Mouse (Mus musculus) midbrain, embryonic 15.5 days (tissue): ENCODE measurements around the gene Rab11fip3. TPM values are rescaled to one million over a fixed set of nuclear protein-coding genes. Genes with fewer than 3 reads are reported as not detected.
"Not testable (repeated sequence)": the region's sequence is repeated elsewhere in the genome, so short reads cannot be mapped to it uniquely, and the experiment has no call there.

ENCODE experiments used
- ATAC-seq: fragments of 200-750 bp; cut with Nextera tagmentation; replicated peaks from 2 replicates; pipeline ENCODE4 v1.8.0; 2017; ENCODE audit warnings: moderate TSS enrichment
- H3K27ac ChIP-seq: fragments of 300-500 bp; sonication (generic); 2 replicates; pipeline ENCODE4 v1.5.1; 2015; ENCODE audit warnings: mild to moderate bottlenecking, inconsistent platforms
- H3K27me3 ChIP-seq: fragments of 300-500 bp; sonication (generic); replicated peaks from 2 replicates; pipeline ENCODE4 v1.6.1; 2015; ENCODE audit warnings: inconsistent platforms
- H3K36me3 ChIP-seq: fragments of 300-500 bp; sonication (generic); replicated peaks from 2 replicates; pipeline ENCODE4 v1.6.1; 2015; ENCODE audit warnings: inconsistent platforms
- H3K4me1 ChIP-seq: fragments of 300-500 bp; sonication (generic); 2 replicates; pipeline ENCODE4 v1.6.1; 2015; ENCODE audit warnings: inconsistent platforms
- H3K4me2 ChIP-seq: fragments of 300-500 bp; sonication (generic); 2 replicates; pipeline ENCODE4 v1.6.1; 2015; ENCODE audit warnings: inconsistent platforms, mild to moderate bottlenecking, moderate library complexity
- H3K4me3 ChIP-seq: fragments of 300-500 bp; sonication (generic); 2 replicates; pipeline ENCODE4 v1.5.1; 2015; ENCODE audit warnings: mild to moderate bottlenecking, inconsistent platforms
- H3K9ac ChIP-seq: fragments of 300-500 bp; sonication (generic); 2 replicates; pipeline ENCODE4 v1.6.1; 2015; ENCODE audit warnings: mild to moderate bottlenecking, inconsistent platforms
- H3K9me3 ChIP-seq: fragments of 300-500 bp; sonication (generic); 2 replicates; pipeline ENCODE4 v1.6.1; 2016; ENCODE audit warnings: inconsistent platforms
- WGBS: fragments of 180-500 bp; shearing (Covaris S2); methylation state at CpG from one replicate; pipeline ENCODE4 v1.1.7; 2015; ENCODE audit warnings: mixed read lengths; 5-methylcytosine and 5-hydroxymethylcytosine counted together
- polyA plus RNA-seq: library from polyadenylated mRNA; unstranded; fragments of >200 nt; fragmentation: Nextera tagmentation; extraction: Ambion mirVana; gene quantifications from 2 replicates; pipeline ENCODE4 v1.2.1, GENCODE M21; 2015

Rab11fip3 gene
- polyA plus RNA-seq, 1 experiment from 2014 or later = 32.6 TPM

- Histone ChIP-seq H3K4me2 (no peak overlapping the region), H3K4me1 (peaks cover 34% of the 10 kb centered on the region; the same call in 1 of the 2 replicates), H3K36me3 (no peaks in the 10 kb centered on the region), H3K9ac (no peak overlapping the region), H3K9me3 (no peaks in the 10 kb centered on the region), H3K27ac (0 out of 2 replicates have a peak overlapping the region, but pooled peaks have one; percentile 26), H3K27me3 (no peaks in the 10 kb centered on the region), H3K4me3 (no peak overlapping the region)
- 61% methylated on average over 10 of the region's 10 CpGs for WGBS
- no peak for ATAC-seq
These were observed 22.9 kb downstream of the Rab11fip3 start for GRCm38 (mm10) chr17:26046253-26046997.

- Histone ChIP-seq H3K9me3 (no peaks in the 10 kb centered on the region), H3K4me2 (no peak overlapping the region), H3K9ac (no peak overlapping the region), H3K4me1 (peaks cover 39% of the 10 kb centered on the region; the same call in 1 of the 2 replicates), H3K27me3 (no peaks in the 10 kb centered on the region), H3K36me3 (no peaks in the 10 kb centered on the region), H3K4me3 (no peak overlapping the region), H3K27ac (peak overlapping the region; percentile 26; the same call in 1 of the 2 replicates)
- WGBS = 43% methylated on average over 4 of the region's 4 CpGs
- no peak for ATAC-seq
These were observed 24.1 kb downstream of the Rab11fip3 start for GRCm38 (mm10) chr17:26045285-26045684.

GRCm38 (mm10) chr17:26043249-26043636, 26.1 kb downstream of the Rab11fip3 start:
- Histone ChIP-seq H3K4me2 (no peak overlapping the region), H3K4me3 (no peak overlapping the region), H3K9ac (no peak overlapping the region), H3K36me3 (no peaks in the 10 kb centered on the region), H3K27me3 (no peaks in the 10 kb centered on the region), H3K27ac (peak overlapping the region; percentile 78), H3K4me1 (peaks cover 39% of the 10 kb centered on the region; the same call in 1 of the 2 replicates), H3K9me3 (no peaks in the 10 kb centered on the region)
- WGBS = 50% methylated on average over 5 of the region's 5 CpGs
- peak; percentile 70 for ATAC-seq

GRCm38 (mm10) chr17:26042599-26043248, 26.6 kb downstream of the Rab11fip3 start:
- no peaks in the 10 kb centered on the region for H3K36me3 ChIP-seq
- no peak overlapping the region for H3K4me2 ChIP-seq
- no peak overlapping the region for H3K4me3 ChIP-seq
- H3K9me3 ChIP-seq = no peaks in the 10 kb centered on the region
- 64% methylated on average over 13 of the region's 13 CpGs for WGBS
- H3K27me3 ChIP-seq = no peaks in the 10 kb centered on the region
- H3K4me1 ChIP-seq = peaks cover 39% of the 10 kb centered on the region; the same call in 1 of the 2 replicates
- no peak overlapping the region for H3K9ac ChIP-seq
- peak; percentile 48; the same call in 1 of the 2 replicates for ATAC-seq
- H3K27ac ChIP-seq = peak overlapping the region; percentile 78

GRCm38 (mm10) chr17:26041111-26041802, 28.1 kb downstream of the Rab11fip3 start:
- 53% methylated on average over 9 of the region's 9 CpGs for WGBS
- Histone ChIP-seq H3K4me3 (no peak overlapping the region), H3K4me2 (no peak overlapping the region), H3K4me1 (peaks cover 31% of the 10 kb centered on the region; the same call in 1 of the 2 replicates), H3K27ac (no peak overlapping the region), H3K27me3 (no peaks in the 10 kb centered on the region), H3K9me3 (no peaks in the 10 kb centered on the region), H3K36me3 (no peaks in the 10 kb centered on the region), H3K9ac (no peak overlapping the region)
- no peak for ATAC-seq

- WGBS = 84% methylated on average over 8 of the region's 8 CpGs
- not testable (repeated sequence) for H3K36me3 ChIP-seq, H3K4me2 ChIP-seq, H3K27ac ChIP-seq, H3K4me3 ChIP-seq, H3K27me3 ChIP-seq, ATAC-seq, H3K9ac ChIP-seq, H3K9me3 ChIP-seq
- H3K4me1 ChIP-seq = peaks cover 29% of the 10 kb centered on the region; the same call in 1 of the 2 replicates
These were observed 28.6 kb downstream of the Rab11fip3 start for GRCm38 (mm10) chr17:26040711-26041110.

- no peak overlapping the region for H3K4me3 ChIP-seq
- H3K27ac ChIP-seq = no peak overlapping the region
- 89% methylated on average over 6 of the region's 6 CpGs for WGBS
These were observed 37.3 kb downstream of the Rab11fip3 start for GRCm38 (mm10) chr17:26032037-26032436.

GRCm38 (mm10) chr17:26031583-26031982, 37.8 kb downstream of the Rab11fip3 start:
- Histone ChIP-seq H3K27me3 (no peaks in the 10 kb centered on the region), H3K9ac (no peak overlapping the region), H3K27ac (no peak overlapping the region), H3K4me3 (no peak overlapping the region), H3K36me3 (peaks cover 5% of the 10 kb centered on the region), H3K9me3 (no peaks in the 10 kb centered on the region), H3K4me1 (no peaks in the 10 kb centered on the region), H3K4me2 (no peak overlapping the region)
- no peak for ATAC-seq
- WGBS = 91% methylated on average over 5 of the region's 5 CpGs

More at GRCm38 (mm10) chr17:26032037-26032436, 37.3 kb downstream of the Rab11fip3 start:
- no peaks in the 10 kb centered on the region for H3K9me3 ChIP-seq
- peaks cover 5% of the 10 kb centered on the region for H3K36me3 ChIP-seq
- no peak overlapping the region for H3K4me2 ChIP-seq
- H3K9ac ChIP-seq = no peak overlapping the region
- H3K4me1 ChIP-seq = no peaks in the 10 kb centered on the region
- no peak for ATAC-seq
- H3K27me3 ChIP-seq = no peaks in the 10 kb centered on the region

GRCm38 (mm10) chr17:26028261-26028660, 41.1 kb downstream of the Rab11fip3 start:
- Histone ChIP-seq H3K9ac (no peak overlapping the region), H3K9me3 (no peaks in the 10 kb centered on the region), H3K4me3 (no peak overlapping the region), H3K4me2 (no peak overlapping the region), H3K36me3 (0 out of 2 replicates have a peak, but pooled peaks cover 9% of the 10 kb centered on the region), H3K27me3 (no peaks in the 10 kb centered on the region), H3K27ac (no peak overlapping the region), H3K4me1 (no peaks in the 10 kb centered on the region)
- ATAC-seq = no peak
- WGBS = 81% methylated on average over 4 of the region's 4 CpGs

- Histone ChIP-seq H3K4me1 (no peaks in the 10 kb centered on the region), H3K9ac (no peak overlapping the region), H3K4me3 (no peak overlapping the region), H3K27ac (no peak overlapping the region), H3K27me3 (no peaks in the 10 kb centered on the region), H3K9me3 (no peaks in the 10 kb centered on the region), H3K36me3 (0 out of 2 replicates have a peak, but pooled peaks cover 9% of the 10 kb centered on the region), H3K4me2 (no peak overlapping the region)
- no peak for ATAC-seq
- WGBS = 95% methylated on average over 9 of the region's 9 CpGs
These were observed 44.7 kb downstream of the Rab11fip3 start for GRCm38 (mm10) chr17:26024674-26025073.

- ATAC-seq = no peak
- no peak overlapping the region for H3K27ac ChIP-seq
- 0 out of 2 replicates have a peak, but pooled peaks cover 9% of the 10 kb centered on the region for H3K36me3 ChIP-seq
- no peaks in the 10 kb centered on the region for H3K4me1 ChIP-seq
- no peak overlapping the region for H3K4me2 ChIP-seq
- no peak overlapping the region for H3K4me3 ChIP-seq
- 85% methylated on average over 8 of the region's 8 CpGs for WGBS
- no peak overlapping the region for H3K9ac ChIP-seq
- no peaks in the 10 kb centered on the region for H3K27me3 ChIP-seq
- H3K9me3 ChIP-seq = no peaks in the 10 kb centered on the region
These were observed 45.4 kb downstream of the Rab11fip3 start for GRCm38 (mm10) chr17:26023966-26024365.

GRCm38 (mm10) chr17:26023181-26023580, 46.2 kb downstream of the Rab11fip3 start:
- H3K4me1 ChIP-seq = no peaks in the 10 kb centered on the region
- H3K9me3 ChIP-seq = no peaks in the 10 kb centered on the region
- 0 out of 2 replicates have a peak, but pooled peaks cover 9% of the 10 kb centered on the region for H3K36me3 ChIP-seq
- 98% methylated on average over 5 of the region's 5 CpGs for WGBS
- H3K4me2 ChIP-seq = no peak overlapping the region
- H3K27me3 ChIP-seq = no peaks in the 10 kb centered on the region
- H3K9ac ChIP-seq = no peak overlapping the region
- H3K27ac ChIP-seq = no peak overlapping the region
- ATAC-seq = no peak
- no peak overlapping the region for H3K4me3 ChIP-seq
